Mouse (Mus musculus): ENCODE results near the gene Snx13. TPM values are rescaled to one million over a fixed set of nuclear protein-coding genes. Genes with fewer than 3 reads are reported as not detected.
A peak's percentile ranks its signal among the peaks of the same experiment; 100 is the strongest.

Gene Snx13
- total RNA-seq (2021), result 10 to 100 TPM; 33.2 to 36.4 TPM
- long read RNA-seq, experiment 1, full-length matches to known transcripts, result 15 of 30 reads
- long read RNA-seq, experiment 1, partial matches to known transcripts, result 4 of 30 reads
- long read RNA-seq, experiment 1, other reads (novel, unspliced or antisense), result 11 of 30 reads
- long read RNA-seq, experiment 2, full-length matches to known transcripts, result 10 of 21 reads
- long read RNA-seq, experiment 2, partial matches to known transcripts, result 0 of 21 reads
- long read RNA-seq, experiment 2, other reads (novel, unspliced or antisense), result 11 of 21 reads

DNA sequence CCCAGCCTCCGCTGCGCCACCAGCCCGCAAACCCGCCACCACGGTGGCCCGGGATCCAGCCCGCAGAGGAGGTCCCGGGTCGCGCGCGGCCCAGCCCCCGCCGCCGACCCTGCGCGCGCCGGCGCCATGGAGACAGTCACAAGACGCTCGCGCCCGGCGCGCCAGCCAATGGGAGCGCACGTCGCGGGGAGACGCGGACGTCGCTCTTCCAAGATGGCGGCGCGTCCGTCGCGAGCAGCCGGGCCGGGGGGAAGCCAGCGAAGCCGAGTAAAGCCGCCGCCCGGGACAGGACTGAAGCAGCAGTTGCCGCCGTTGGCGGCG is at the start of gene Snx13:
Gene Snx13 (plus strand): TSS at position 188 of the 321 bp plus-strand sequence.
- peak; percentile 94 for DNase-seq

DNA sequence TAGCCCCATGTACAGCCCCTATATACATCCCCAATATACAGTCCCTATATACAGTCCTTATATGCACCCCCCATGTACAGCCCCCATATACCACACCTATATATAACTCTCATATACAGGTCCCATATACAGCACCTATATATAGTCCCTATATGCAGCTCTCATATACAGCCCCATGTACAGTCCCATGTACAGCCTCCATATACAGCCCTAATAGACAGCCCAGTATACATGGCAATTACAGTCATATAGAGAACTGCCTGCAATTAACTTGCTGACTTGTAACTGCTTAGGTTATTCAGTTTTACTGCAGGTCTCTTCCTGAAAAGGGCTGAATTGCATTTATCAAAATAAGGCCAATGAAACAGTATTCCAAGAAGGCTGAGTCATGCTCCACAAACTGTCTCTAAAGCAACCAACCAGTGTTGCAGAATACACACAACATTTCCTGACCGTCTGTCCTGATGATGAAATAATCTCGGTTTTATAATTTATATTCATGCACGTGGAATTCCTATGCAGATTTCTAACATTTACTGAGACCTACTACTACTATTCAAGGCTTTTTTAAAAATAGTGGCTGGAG is 49.3 kb upstream of the Snx13 start:
- DNase-seq, result no peak

DNA sequence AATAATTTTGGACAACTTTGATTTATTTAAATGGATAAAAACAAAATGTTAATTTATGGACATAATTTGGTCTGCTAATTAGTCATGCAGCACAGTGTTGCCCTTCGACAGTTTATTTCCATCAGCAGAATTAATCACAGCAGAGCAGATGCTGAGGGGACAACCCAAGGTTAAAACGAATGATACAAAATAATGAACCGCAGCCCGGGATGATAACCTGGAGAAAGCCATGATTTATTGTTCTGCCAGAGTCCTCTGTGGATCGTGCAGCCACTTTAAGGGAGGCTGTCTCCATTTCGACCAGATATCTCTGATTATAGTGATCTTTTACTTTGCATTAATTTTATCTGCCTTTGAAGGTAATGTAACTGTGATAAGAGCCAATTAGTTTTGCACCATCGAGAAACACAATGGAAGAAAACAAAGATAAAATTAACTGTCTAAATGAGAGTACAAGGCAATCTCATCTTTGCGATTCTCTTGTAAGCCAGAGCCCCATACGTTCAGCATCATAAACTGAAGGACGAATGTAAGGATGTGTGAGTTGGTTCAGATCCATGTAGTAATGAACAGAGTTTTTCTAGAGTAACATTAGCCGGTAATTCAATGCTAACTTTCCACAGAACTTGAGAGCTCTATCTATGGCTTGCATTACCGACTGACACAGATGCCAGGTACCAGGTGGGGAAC is 48.1 kb upstream of the Snx13 start:
- no peak for DNase-seq

GRCm38 (mm10) chr12:35000323-35000722 is 46.7 kb upstream of the Snx13 start:
- no peak for DNase-seq

DNA sequence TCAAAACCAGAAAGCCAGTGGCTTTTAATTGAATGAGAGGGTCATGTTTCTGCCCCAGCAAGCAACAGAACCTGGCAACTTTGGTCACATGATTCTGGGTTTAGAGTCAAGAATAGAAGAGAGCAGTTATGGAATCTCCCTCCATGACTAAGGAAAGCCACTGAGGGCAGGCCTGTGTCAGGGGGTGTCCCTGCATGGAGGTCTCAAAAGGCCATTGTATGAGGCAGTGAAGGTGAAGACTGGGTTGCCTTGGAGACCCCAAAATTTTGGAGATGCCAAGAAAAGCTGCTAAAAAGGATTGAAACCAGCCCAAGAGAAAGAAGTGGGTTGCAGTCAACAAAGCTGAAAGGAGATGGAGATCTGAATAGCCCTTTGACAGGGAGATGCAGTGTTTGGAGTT is 41.2 kb upstream of the Snx13 start:
- DNase-seq, result no peak

DNA sequence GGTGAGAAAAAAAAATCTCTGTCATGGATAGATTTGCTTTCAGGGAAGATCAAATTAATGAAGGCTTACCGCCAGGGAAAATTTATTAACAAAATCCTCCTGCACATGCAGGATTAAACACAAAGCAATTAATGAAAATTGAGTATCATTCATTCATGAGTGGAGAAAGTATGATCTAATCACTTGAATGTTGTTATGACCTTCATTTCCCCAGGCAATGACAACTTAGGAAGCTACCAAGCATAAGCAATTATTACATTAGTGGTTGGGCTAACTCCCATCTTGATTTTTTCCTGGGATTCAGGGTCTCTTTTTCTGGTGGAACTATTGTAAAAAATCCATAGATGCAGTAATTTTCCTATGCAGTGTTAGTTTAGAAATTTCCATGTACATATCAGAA is 39.1 kb upstream of the Snx13 start:
- DNase-seq, result no peak

- no peak for DNase-seq
Observed at GRCm38 (mm10) chr12:35008340-35009137, 38.4 kb upstream of the Snx13 start.

GRCm38 (mm10) chr12:35011462-35011861 is 35.5 kb upstream of the Snx13 start:
- DNase-seq, result no peak

DNA sequence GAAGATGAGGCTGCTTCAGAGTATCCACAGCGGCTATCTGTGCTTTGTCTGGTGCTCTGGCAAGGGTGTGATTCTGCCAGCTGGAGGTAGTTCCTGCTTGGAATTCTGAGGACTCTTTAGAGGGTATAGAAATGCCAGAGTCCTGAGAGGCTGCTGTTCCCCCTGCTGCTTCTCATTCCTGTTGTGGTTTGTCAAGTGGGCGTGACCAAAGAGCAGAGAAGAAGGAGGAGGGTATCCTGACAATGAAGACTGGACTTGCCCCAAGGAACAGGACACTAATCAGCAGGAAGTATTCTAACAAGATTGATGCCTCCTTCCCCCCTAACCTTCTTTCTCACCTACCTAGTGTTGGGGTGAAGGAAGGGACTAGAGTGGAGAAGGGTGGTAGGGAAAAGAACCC is 33.0 kb upstream of the Snx13 start:
- DNase-seq, result no peak

- DNase-seq, result no peak
Observed at GRCm38 (mm10) chr12:35016056-35016455, 30.9 kb upstream of the Snx13 start.

GRCm38 (mm10) chr12:35016481-35017250 is 30.3 kb upstream of the Snx13 start:
- DNase-seq, result no peak

- DNase-seq, result no peak
Observed at GRCm38 (mm10) chr12:35018679-35019237, 28.2 kb upstream of the Snx13 start.

- no peak for DNase-seq
Observed at GRCm38 (mm10) chr12:35021285-35021684, 25.7 kb upstream of the Snx13 start.

GRCm38 (mm10) chr12:35022066-35022465 is 24.9 kb upstream of the Snx13 start:
- no peak for DNase-seq

GRCm38 (mm10) chr12:35025916-35026432 is 21.0 kb upstream of the Snx13 start:
- no peak for DNase-seq

GRCm38 (mm10) chr12:35027533-35027932 is 19.5 kb upstream of the Snx13 start:
- DNase-seq, result no peak

DNA sequence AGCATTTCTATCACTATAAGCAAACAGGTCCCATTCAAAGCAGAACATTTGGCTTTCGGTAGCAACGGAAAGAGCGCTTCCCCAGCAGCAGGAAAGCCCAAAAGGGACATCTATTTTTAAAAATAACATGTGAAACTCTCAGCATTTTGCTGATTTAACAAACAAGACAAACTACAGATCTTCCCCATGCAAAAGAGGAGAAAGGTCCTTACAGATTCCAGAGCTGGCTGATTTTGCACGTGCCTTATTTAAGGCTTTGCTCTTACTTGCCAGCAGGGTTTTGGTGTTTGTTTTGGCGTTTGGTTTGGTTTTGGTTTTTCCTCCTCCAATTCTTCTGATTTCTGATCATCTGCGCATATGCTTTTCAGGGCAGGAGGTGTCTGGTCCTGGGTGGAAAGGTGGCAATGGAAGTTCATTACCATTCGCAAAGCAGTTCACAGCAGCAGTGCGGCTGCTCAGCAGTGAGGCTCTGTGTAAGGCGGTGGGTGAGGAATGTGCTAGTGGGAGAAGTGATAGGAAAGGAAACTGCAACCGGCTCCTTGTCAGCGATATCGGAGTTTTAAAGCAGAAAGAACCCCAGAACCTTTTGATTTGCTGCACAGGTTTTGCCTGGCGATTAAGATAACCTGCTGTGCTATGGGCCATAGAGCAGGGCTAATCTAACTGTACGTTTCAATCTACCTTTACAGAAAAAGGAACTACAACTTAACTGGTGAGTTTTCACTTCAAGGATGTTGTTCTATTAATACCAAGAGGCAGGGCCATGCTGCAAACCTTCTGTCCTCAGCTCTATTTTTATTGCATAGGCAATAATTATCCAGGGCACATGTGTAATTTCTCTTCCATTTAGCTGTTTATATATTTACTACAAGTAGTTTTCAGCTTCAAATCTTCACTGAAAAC is 8.1 kb upstream of the Snx13 start:
- DNase-seq, result peak; percentile 16

DNA sequence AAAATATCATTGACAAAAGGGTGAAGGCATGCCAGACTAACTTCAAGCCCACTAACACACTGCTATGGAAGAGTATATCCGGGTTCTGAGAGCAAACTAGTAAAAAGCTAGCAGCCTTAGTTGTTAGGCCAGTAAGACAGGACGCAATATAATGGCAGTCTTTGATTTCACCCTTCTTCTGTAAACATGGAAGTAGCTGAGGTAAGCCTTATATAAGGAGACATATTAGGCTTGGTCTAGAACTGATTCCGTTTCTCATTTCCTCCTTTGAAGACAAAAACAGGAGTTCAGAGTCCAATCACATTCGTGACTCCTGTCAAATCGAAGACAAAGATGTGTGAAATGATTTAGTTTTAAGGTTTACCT is 7.4 kb upstream of the Snx13 start:
- DNase-seq, result no peak

GRCm38 (mm10) chr12:35041964-35042363 is 5.0 kb upstream of the Snx13 start:
- DNase-seq, result no peak

- DNase-seq, result no peak
Observed at GRCm38 (mm10) chr12:35046310-35046998, 532 bp upstream of the Snx13 start.

Measured in adrenal gland, postnatal 10 days (tissue).